Mouse (Mus musculus) heart, postnatal 14 days (tissue): ENCODE data around the gene Cdkl3. TPM values are rescaled to one million over a fixed set of nuclear protein-coding genes. Genes with fewer than 3 reads are reported as not detected.

Source experiments
- DNase-seq, 2 experiments: peaks; one replicate each; pipeline ENCODE4 v3.0.0; 2021 to 2022
- intact Hi-C: fragments of 180-260 bp; cut with DNase I; formaldehyde crosslinking; loops from one replicate; pipeline ENCODE4 v1.15.1; 2025
- total RNA-seq, 2 experiments: library from RNA; stranded (reverse); gene quantifications; 2 replicates each; pipeline ENCODE4 v1.2.3; 2021

The Cdkl3 gene
- total RNA-seq, 2 experiments from 2014 or later: 5.4 to 7.3 TPM

GRCm38 (mm10) chr11:52003505-52003771 is 583 bp upstream of the Cdkl3 start:
- intact Hi-C loops: loop anchor here (5.0 to 10.0 kb wide), 3 partner anchors 94 to 389 kb away; partner anchors contain the start of genes Nhp2, Ppp2ca, Sar1b and Sec24a
- no peak for DNase-seq

- intact Hi-C loops: loop anchor here (10.0 kb wide), 1 partner anchor 391 kb away; the partner anchor contains the start of gene Nhp2
- no peak for DNase-seq
Measured at GRCm38 (mm10) chr11:52005586-52005985, 1.6 kb downstream of the Cdkl3 start.

DNA sequence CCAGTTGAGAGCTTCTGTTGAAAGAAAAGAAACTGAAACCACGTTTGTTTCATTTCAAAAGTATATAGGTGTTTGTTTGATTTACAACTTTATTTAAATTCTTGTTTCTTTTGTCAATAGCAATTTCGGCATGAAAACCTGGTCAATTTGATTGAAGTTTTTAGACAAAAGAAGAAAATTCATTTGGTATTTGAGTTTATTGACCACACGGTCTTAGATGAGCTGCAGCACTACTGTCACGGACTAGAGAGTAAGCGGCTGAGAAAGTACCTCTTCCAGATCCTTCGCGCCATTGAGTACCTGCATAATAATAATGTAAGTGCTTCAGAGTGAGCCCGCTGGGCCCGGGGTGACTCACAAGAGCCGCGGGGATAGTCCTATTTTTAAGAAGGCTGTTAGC is 7.0 kb downstream of the Cdkl3 start:
- intact Hi-C loops: no loop called here
- no peak for DNase-seq

- no peak for DNase-seq
- intact Hi-C loops: no loop called here
Measured at GRCm38 (mm10) chr11:52011541-52011940, 7.5 kb downstream of the Cdkl3 start.

DNA sequence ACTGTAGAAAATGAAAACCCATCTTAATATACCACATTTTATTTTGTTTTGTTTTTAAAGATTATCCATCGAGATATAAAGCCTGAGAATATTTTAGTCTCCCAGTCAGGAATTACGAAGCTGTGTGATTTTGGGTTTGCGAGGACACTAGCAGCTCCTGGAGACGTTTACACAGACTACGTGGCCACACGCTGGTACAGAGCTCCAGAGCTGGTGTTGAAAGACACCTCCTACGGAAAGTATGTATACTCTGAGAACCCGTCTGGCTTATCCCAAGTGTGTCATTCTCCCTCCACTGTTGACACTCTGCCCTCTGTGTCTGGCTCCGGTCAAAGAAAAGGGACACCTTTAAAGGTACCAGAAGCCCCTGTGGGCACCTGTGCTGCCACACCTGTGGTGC is 14.2 kb downstream of the Cdkl3 start:
- intact Hi-C loops: no loop called here
- DNase-seq: no peak

DNA sequence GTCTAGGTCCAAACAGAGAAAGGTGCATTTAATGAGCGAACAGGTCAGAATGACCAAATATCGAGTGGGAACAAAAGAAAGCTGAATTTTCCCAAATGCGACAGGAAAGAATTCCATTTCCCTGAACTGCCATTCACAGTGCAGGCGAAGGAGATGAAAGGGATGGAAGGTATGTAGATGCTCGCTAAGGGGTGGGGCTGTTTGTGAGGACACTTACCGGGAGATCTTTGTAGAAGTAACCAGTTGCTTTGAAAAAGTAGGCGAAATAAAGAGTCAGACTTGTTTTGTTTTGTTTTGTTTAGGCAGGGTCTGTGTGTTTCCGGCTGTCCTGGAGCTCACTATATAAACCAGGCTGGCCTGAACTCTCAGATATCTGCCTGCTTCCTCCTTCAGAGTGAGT is 28.3 kb downstream of the Cdkl3 start:
- intact Hi-C loops: no loop called here
- DNase-seq: no peak

DNA sequence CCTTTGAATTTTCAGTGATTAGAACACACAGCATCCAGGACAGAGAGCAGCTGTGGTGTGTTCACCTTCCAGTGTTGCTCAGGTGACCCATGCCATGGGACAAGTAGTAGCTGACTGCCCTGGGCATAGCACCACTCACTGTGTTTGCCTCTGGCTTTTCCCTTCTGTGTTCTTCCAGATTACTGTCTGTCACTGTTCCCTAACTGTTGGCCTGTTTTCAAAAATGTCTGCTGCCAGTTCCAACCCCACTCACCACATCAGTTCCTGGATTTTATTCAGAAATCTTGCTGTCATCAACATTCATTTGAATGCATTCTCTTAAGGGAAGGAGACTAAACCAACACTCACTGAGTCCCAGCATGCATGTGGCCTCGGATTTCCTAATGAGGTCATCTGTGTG is 29.9 kb downstream of the Cdkl3 start:
- intact Hi-C loops: no loop called here
- DNase-seq: peak in 1 of 2 experiments; percentile 21

DNA sequence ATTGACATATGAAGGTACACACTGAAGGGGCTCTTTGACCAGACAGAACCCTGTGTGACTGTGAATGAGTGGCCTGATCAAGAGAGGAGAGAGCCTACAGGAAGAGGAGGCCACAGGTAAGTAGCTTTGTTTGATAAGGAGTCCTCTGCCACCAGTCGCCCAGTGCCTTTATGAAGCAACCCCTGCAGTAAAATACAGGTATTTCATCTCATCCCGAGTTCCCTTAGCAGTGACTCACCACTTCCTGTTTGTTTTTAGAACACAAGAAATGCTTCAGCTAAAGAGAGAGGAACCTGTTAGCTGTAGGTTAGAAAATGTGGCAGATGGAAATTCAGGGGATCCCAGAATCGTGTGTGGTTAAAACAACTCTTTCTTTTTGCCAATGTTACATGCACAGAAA is 31.9 kb downstream of the Cdkl3 start:
- intact Hi-C loops: no loop called here
- no peak for DNase-seq

DNA sequence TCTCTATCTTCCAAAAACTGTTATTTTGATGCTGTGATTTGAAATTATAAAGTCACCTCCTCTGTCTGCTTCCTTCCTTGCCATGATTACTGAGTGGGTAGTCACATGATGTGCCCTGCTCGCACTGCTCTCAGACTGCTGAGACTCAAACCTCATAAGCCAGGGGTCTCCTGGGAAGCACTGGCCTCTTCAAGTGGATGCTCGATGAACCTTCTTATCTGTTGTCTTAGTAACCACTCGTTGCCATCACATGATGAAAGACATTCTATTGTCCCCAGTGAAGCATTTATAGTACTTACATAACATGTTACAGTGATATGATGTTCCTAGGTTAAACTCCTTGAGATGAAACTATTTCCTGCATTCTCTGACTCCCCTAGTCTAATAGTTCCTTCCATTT is 33.6 kb downstream of the Cdkl3 start:
- no peak for DNase-seq
- intact Hi-C loops: no loop called here

GRCm38 (mm10) chr11:52043224-52043623 is 39.2 kb downstream of the Cdkl3 start:
- intact Hi-C loops: loop anchor here (5.0 kb wide), 1 partner anchor 179 kb away; no protein-coding TSS in a partner anchor
- no peak for DNase-seq

DNA sequence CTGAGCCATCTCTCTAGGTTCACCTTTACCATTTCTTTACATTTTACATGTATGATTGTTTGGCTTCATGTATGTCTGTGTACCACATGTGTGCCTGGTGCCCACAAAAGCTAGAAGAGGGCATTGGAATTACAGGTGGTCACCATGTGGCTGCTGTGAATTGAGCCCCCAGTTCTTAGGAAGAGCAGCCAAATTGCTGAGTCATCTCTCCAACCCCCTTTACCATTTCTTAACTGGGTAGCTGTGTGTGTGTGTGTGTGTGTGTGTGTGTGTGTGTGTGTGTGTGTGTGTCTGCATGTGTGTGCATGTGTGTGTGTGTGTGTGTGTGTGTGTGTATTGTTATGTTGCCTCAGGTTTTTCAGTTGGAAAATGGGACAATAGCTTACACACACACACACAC is 40.1 kb downstream of the Cdkl3 start:
- intact Hi-C loops: loop anchor here (5.0 kb wide), 1 partner anchor 178 kb away; no protein-coding TSS in a partner anchor
- DNase-seq: no peak

- intact Hi-C loops: no loop called here
- DNase-seq: no peak
Measured at GRCm38 (mm10) chr11:52046446-52047165, 42.6 kb downstream of the Cdkl3 start.

GRCm38 (mm10) chr11:52053371-52053770 is 49.4 kb downstream of the Cdkl3 start:
- intact Hi-C loops: no loop called here
- no peak for DNase-seq

GRCm38 (mm10) chr11:52054728-52055127 is 50.7 kb downstream of the Cdkl3 start:
- intact Hi-C loops: loop anchor here (5.0 kb wide), 1 partner anchor 73 kb away; no protein-coding TSS in a partner anchor
- DNase-seq: no peak

DNA sequence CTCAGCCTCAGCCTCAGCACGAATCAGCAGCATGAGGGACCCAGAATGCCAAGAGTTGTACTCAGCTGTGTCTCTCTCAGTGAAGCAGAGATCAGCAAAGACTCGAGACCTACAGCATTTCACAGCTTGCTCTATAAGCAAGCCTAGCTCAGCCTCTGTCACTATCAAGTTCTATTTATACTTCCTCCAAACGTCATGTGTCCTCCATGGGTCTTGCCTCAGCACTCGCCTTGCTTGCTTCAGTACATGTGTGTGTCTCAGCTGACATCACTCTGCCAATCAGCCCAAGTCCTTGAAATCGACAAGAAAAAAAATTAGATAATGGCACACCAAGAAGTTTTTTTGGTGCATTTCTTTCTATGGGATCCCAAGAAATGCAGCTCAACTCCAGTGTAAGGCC is 52.2 kb downstream of the Cdkl3 start:
- no peak for DNase-seq
- intact Hi-C loops: loop anchor here (5.0 kb wide), 1 partner anchor 71 kb away; no protein-coding TSS in a partner anchor

- DNase-seq: no peak
- intact Hi-C loops: loop anchor here (5.0 kb wide), 1 partner anchor 68 kb away; no protein-coding TSS in a partner anchor
Measured at GRCm38 (mm10) chr11:52059001-52059400, 55.0 kb downstream of the Cdkl3 start.

- DNase-seq: no peak
- intact Hi-C loops: no loop called here
Measured at GRCm38 (mm10) chr11:52060315-52060714, 56.3 kb downstream of the Cdkl3 start.

- intact Hi-C loops: no loop called here
- no peak for DNase-seq
Measured at GRCm38 (mm10) chr11:52062406-52062805, 58.4 kb downstream of the Cdkl3 start.

DNA sequence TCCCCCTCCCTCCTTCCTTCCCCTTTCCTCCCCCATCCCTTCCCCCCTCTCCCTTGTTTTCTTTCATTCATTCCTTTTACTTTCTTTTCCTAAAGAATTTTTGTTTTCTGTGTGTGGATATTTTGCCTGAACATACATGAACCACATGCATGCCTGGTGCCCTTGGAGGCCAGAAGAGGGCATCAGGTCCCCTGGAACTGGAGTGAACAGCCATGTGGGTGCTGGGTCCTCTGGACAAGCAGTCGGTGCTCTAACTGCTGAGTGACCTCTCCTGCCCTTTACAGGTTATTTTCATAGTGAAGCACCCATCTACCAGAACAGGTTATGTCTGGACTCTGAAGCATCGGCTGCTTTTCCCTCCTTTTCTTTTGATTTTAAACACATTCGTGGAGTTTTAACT is 60.4 kb downstream of the Cdkl3 start:
- no peak for DNase-seq
- intact Hi-C loops: no loop called here

- intact Hi-C loops: no loop called here
- DNase-seq: no peak
Measured at GRCm38 (mm10) chr11:52065841-52066240, 61.8 kb downstream of the Cdkl3 start.

DNA sequence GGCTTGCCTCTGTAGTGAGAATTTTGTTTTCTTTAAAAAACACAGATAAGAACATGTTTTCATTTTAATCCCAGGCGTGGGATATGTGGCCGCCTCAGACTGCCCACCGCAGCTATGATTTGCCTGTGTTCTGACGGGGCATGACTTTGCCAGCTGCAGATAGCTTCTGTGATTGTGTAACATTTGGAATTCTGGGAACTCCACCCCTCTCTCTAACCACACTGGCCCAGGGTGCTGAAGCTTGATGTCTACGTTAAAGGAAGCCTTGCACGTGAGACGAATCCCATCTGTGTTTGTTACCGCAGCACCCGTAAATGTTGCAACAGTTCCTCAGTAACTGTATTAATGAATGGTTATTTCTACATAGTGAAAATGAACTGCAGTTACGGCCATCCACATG is 67.7 kb downstream of the Cdkl3 start:
- intact Hi-C loops: no loop called here
- DNase-seq: no peak

- intact Hi-C loops: no loop called here
- DNase-seq: no peak
Measured at GRCm38 (mm10) chr11:52073528-52074170, 69.6 kb downstream of the Cdkl3 start.
